Mouse (Mus musculus): ENCODE data around the gene Gtf2ird1.
A peak's percentile ranks its signal among the peaks of the same experiment; 100 is the strongest.

The Gtf2ird1 gene

DNA sequence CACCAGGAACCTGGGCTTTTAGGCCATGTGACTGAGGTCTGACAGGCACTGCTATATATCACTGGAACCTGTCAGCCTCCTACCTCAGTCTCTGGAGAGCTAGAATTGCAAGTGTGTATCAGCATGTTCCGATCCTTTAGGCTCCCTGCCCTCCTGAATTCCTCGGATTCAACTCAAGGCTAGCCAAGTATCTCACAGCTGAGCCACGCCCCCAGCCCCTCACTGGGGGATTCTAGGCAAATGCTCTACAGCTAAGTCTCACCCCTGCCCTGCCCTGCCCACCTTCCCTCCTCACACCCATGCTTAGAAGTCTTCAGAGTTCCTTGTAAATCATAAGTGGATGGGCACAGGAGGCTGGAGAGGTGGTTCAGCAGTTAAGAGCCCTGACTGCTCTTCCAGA, 15.4 kb downstream of the Gtf2ird1 start:
- no peak for DNase-seq

DNA sequence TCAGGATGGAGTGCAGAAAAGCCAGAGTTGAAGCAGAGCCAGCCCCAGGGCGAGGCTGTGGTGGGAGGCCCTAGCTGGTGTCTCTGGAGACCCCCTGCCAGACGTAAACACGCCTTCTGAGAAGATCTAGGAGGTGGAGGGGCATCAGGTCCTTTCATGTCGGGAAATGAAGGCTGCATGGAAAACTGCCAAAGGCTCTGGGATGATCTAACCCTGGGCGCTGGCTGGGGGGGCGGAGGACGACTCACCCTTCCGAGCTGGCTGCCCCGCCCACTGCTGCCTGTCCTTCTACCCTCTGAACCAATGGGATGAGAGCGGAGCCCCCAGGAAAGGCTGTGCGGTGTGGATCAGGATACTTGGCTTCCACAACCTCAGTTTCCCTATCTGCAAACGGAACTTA, 16.4 kb downstream of the Gtf2ird1 start:
- peak; percentile 47 for DNase-seq

DNA sequence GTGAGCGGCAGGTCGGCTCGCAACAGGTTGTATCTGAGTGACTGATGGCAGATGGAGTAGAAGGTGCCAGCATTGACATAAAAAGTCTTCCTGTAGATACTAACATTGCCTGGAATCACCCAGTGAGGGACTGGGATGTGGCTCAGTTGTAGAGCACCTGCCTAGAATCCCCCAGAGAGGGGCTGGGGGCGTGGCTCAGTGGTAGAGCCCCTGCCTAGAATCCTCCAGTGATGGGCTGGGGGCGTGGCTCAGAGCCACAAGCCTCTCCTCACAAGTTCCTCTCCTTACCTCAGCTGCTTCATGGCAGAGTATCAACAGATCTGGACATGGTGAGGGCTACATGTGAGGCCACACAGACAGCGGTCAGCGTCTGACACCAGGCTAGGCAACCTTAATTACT, 17.0 kb downstream of the Gtf2ird1 start:
- no peak for DNase-seq

DNA sequence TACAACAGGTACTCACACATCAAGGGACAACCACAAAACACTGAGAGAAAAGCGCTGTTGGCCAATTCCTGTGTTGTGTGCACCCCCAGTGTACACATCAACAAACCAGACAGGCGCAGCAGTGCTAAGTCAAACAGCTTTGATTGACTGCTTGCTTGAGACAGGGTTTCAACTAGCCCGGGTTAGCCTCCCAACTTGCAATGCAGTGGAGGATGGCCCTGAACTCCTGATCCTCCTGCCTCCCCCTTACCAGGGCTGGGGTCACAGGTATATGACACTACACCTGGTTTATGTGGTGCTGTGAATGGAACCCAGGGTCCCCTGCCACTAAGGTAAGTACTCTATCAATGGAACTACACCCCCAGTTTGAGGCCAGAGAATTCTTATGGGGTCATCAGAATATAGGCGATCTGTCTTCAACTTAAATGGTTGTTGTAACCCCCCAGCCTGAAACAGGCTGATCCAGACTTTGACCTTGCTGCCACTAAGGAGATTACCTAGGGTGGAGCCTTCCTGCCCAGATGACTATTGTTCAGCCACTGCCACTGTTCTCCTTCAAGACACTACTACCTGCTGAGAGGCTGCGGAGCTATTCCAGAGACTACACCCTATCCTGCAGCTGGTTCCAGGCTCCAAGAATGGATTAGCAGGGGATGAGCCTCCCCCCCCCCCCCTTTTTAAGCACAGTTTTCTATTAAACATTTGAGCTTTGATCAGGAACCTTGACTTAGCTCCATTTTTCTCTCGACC, 17.7 kb downstream of the Gtf2ird1 start:
- no peak for DNase-seq

DNA sequence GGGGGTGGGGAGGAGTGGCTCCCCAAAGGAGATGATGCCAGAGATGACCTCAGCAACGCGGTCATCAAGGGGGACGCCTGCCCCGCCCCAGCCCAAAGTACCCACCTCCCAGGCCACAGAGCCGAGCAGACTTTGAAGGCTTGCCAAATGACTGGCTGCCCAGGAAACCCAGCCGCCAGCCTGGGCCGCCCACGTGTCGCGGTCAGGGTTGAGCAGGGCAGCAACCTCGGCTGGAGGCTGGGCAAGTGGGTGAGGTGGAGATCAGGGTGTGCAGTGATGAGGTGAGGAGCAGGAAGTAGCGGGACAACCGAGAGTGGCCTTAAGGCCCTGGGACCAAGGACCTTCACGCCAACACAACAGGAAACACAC, 19.1 kb downstream of the Gtf2ird1 start:
- DNase-seq, result peak; percentile 87

DNA sequence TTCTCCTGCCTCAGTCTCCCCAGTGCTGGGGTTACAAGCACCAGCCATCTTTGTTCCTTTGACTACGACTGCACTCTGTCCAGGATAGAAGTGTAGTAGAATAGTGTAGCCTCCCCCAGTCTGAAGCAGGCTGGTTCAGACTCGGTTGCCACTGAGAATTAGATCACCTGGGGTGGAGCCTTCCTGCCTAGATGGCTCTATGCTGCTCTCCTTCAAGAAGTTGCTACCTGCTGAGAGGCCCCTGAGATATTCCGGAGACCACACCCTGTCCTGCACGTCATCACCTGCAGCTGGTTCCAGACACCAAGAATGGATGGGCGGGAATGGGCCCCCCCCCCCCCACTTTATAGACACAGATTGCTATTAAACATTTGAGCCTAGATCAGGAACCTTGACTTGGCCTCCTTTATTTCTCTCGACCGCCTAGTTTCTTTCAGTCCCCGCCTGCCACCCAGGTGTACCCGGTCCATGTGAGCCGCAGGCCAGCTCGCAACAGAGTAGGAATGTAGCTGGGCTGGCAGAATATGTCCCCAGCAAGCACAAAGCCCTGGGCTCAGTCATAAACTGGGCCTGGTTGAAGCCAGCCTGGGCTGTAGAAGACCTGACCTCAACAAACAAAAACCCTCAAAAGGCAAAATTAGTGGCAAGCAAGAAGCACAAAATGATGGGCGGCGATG, 19.6 kb downstream of the Gtf2ird1 start:
- DNase-seq, result no peak

DNA sequence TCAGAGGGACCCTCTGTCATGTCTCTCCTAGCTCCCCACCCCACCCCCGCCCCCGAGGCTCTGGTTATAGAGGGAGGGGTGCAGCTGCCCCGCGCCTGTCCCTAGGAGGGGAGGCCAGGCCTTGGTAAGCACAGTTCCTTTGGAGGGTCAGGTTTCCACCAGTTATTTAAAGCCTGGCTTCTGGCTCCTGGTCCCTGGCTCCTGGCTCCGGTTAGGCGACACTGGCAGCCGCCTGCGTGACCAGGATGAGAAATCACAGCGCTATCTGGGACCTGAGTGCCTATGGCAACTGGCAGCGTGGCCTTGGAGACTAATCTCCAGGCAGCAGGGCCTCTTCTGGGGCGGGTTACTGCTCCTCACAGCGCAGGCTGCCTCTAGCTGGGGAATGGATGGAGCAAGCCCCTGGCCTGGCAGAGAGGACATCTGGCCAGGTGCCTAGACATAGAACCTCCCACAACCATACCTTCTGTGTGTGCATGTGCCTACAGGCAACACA, 20.6 kb downstream of the Gtf2ird1 start:
- DNase-seq, result peak; percentile 34

DNA sequence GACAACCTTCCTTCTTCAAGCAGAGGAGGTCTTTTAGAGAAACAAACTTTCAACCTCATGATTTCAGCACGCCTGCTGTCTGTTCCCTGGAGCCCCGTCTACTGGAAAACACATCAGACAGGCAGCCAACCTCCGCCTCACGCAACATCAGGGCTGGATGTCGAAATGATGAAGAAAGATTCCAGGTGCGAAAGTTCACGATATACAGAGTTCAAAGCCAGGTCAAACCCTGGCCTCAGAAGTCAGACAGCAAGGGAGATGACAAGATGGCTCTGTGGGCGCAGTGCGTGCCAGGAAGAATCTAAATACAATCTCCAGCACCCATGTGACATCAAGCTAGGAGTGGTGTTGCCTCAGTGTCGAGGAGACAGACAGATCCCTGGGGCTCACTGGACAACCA, 23.4 kb downstream of the Gtf2ird1 start:
- no peak for DNase-seq

DNA sequence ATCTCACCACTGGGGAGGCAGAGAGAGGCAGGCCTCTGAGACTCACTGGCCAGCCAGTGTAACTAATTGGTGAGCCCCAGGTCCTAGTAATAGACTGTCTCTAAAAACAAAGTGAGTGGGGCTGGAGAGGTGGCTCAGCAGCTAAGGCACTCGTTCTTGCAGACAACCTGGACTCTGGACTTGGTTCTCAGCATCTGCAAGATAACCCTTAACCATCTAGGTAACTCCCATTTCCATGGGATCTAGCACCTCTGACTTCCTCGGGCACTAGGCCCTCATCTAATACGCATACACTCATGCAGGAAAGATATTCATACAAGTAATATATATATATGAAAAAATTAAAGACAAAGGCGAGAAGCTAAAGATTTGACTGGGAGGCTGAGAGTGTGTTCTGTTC, 26.4 kb downstream of the Gtf2ird1 start:
- DNase-seq, result no peak

DNA sequence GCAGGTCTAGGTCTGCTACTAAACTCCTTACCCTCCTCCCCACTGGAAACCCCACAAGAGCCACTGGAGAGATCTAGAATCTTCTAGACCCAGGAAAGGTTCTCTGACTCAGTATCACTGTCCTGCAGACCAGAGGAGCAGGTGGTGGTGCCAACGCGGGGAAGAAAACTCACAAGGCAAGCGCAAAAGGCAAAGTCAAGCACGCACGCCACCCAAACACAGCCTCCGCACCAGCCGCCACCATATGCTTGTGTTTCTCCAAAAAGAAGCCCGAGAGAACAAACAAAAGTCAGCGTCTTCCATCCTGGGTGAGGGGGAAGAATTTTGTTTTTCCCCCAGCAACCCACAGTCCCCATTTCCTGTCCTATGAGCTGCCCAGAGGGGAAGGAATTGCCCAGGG, 28.9 kb downstream of the Gtf2ird1 start:
- no peak for DNase-seq

DNA sequence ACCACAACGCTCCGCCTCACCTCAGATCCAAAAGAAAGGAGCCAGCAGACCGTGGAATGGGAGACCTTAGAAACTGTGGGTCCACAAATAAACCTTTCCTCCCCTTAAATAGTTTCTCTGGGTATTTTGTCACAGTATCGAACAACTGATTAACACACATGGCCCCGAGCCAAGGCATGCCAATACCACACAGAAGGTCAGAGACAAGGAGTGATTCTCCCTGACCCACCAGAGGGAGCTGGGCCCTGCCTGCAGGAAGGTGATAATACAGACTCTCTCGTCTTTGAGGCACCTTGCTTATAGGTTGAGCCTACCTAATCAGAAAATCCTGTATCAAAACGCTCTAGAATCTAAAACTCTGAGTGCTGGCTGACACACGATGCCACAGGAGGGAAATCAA, 30.9 kb downstream of the Gtf2ird1 start:
- no peak for DNase-seq

DNA sequence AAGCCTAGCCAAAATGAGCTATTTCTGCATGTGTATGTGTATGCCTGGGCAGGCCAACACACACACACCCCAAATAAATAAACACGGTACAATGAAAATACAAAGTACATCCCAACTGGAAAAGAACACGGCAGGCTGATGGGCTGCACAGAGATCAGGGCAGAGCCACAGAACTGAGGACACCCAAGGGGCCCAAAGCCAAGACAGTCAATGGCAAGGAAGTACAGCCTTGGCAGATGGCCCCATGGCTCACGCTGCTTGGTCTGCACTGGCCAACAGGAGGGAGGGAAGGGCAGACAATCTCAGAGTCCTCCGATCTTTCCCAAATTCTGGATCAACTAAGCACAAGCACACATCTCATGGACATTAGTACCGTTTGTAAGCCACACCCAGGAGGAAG, 32.6 kb downstream of the Gtf2ird1 start:
- DNase-seq, result no peak

DNA sequence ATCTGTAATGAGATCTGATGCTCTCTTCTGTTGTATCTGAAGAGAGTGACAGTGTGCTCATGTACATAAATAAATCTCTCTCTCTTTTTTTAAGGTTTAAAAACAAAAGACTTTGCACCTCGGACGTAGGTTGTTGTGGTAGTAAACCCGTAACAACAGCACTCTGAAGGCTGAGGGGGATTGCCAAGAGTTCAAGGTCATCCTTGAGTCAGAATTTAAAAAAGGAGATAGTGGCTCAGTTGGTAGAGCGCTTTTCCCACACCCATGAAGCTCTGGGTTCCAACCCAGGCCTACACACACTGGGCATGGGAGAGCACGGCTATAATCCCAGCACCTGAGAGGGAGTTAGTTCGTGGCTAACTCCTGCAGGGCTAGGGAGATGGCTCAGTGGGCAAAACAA, 33.1 kb downstream of the Gtf2ird1 start:
- DNase-seq, result no peak

DNA sequence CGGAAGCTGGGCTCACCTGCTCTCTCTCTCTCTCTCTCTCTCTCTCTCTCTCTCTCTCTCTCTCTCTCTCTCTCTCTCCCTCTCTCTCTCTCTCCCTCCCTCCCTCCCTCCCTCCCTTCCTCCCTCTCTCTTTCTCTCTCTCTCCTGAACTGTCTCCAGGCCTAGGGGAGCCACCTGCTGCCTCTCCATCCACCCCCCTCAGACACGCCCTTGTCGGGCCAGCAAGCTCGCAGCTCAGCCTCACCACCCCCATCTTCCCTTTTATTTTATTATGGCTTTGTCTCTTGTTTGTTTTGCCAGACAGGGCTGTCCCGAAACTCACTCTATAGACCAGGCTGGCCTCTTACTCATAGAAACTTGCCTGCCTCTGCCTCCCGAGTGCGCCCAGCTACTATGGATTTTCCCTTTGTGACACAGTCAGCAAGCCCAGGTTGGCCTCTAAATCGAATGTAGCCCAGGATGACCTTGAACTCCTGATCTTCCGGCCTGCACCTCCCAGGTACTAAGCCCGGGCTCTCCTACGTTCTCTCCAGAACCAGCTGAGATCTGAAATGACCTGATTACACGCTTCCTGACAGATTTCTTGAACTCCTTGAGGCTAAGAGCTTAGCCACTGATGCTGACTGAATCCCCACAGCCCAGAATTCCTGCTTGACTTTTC, 34.1 kb downstream of the Gtf2ird1 start:
- DNase-seq, result no peak

DNA sequence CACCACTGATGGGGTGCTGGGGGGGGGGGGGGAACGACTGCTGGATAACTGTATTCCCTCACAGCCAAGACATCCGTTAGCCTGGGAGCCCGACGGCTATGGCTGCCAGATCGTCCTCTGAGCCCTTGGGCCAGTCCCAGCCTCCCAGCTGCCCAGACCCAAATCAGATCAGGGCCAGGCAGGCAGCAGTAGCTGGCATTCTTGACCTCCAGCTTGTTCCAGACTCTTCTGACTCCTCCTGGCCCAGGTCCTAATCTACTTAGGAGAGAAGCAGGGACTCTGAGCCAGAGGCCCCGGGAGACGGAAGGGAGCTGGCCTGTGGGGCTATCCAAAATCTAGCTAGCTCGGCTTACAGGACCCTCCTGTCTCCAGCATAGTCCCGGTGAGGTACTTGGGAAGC, 35.5 kb downstream of the Gtf2ird1 start:
- peak; percentile 37 for DNase-seq

DNA sequence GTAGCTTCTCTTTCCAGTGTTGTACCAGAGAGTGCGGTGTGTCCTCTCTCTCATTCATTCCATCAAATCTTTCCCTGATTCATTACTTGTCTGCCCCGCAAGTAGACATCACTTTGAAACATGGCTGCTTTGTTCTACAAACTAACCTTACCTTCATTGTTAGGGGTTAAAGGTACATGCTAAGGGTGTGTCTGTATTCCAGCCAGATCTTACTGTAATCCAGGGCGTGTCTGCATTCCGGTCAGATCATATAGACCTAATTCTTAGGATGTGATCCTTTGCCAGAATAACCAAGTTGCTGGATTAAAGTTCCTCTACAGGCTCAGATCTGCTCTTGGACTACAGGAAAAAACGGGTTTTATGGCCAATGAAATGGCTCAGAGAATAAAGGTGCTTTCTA, 36.8 kb downstream of the Gtf2ird1 start:
- no peak for DNase-seq

DNA sequence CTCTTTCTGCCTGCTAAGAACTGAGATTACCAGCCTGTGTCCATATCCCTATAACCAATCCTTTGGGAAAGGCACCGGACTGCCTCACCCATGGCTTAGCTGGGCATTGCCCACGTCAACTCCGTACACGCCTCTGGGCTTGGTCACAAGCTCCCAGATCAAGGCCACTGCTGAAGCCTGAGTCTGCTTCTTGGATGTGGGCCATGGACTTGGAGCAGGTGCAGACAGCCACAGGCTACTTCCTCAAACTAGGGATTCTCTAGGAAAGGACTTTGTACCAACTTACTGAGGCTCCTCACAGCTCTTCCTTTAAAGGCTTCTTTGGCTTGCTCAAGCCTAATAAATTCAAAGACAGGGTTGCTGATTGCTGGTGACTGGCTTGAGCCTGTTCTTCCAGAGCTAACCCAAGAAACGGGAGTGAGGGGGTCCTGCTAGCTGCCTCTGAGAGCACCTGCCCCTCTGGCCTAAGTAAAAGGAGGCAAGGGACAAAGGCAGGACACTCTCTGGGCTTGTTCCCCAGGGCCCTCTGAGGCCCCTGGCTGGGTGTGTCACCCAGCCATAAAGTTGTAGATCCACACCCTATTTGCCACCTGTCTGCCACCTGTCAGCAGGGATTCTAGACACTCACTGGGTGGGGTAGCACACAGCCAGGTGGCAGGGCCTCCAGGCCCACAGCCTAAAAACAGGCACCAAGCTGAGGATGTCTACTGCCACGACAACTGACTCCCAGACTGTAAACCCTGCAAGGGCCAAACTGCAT, 38.0 kb downstream of the Gtf2ird1 start:
- peak; percentile 84 for DNase-seq

DNA sequence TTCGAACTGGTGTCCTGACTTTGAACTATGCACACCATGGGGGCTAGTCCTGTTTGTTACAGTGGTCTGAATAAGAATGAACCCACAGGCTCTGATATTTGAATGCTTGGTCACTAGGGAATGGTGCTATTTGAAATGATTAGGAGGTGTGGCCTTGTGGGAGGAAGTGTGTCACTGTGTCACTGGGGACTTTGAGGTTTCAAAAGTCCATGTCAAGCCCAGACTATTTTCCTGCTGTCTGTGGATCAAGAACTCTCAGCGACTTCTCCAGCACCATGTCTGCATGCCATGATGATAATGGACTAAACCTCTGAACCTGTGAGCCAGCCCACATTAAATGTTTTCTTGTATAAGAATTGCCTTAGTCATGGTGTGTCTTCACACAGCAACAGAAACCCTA, 44.2 kb downstream of the Gtf2ird1 start:
- DNase-seq, result no peak

DNA sequence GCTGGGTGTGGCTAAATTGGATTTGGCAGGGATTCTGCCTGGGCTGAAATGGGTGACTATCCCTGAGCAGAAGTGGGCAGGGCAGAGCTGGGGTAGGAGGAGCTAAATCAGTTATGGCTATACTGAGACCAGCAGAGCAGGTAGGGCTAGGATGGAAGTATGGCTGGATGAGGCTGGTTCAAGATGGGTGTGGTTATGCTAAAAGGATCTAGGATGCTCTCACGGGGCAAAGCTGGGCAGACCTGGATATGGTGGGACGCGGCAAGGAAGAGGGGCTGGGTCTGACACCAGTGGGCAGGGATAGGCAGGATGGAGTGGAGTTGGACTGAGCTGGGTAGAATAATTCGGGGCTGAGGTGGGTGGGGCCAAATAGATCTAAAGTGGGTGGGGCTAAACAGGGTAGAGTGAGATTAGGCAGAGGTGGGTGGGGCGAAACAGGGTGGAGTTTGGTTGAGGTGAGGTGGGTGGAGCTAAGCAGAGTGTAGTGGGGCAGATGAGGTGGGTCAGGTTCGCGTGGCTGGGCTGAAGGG, 46.1 kb downstream of the Gtf2ird1 start:
- no peak for DNase-seq

DNA sequence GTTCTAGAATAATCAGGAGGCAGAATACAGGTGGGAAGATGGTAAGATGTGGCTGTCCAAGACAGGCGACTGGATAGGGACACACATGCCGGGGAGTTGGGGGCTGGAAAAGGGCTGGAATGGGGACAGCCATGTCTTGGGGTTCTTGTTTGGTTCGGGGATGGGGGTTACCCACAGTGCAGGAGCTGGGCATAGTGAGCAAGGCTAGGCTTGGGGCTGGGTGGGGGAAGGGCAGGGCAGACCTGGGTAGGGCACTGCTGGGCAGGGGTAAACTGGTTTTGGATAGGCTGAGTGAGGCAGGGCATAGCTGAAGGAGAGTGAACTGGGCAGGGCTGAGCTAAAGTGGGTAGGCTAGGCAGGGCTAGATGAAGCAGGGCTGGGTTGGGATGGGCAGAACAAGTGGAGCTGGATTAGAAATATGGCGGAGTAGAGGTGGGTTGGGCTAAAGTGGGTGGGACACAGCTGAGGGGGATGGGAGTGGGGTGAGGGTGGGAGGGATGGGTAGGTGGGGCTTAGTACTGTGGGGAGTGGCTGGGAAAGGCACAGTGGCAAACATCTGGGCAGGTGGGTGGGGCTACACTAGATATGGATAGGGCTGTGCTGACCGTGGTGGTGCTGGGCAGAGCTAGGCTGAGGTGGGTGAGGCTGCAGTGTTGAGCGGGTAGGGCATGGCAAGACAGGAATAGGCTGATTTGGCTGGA, 46.8 kb downstream of the Gtf2ird1 start:
- no peak for DNase-seq

DNA sequence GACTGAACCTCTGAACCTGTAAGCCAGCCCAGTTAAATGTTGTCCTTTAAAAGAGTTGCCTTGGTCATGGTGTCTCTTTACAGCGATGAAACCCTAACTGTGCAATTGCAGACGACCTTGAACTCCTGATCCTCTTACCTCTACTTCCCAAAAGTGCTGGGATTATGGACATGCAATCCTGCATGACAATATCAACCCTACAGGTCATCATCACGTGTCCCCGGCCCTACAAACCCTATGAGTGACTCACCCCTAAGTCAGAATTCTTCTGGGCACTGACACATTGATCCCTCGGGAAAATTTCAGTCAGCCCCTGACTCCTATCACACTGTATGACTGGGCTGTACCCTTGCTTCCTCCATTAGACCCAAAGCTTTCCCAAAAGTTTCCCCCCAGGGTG, 48.4 kb downstream of the Gtf2ird1 start:
- DNase-seq, result no peak

DNA sequence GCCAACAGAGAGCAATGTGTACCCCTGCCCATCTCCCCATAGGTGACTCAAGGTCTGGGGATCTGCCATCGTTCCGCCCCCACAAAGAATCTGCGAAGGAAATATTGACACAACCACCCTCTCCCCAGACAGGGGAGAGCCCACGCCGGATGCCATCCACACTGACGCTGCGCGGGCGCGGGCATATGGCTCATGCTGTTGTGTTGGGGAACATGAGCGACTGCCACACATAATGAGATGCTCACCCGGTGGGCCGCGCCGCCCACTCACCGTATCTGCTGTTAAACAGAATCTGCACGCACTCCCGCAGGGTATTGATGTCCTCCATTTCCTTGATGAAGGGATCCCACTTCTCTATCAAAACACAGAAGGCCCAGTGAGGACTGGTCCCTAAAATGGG, 54.7 kb downstream of the Gtf2ird1 start:
- DNase-seq, result no peak

All from kidney, postnatal 14 days (tissue).